12 mouse cellular contexts compared by ENCODE assay signal in the genomic region with DNA sequence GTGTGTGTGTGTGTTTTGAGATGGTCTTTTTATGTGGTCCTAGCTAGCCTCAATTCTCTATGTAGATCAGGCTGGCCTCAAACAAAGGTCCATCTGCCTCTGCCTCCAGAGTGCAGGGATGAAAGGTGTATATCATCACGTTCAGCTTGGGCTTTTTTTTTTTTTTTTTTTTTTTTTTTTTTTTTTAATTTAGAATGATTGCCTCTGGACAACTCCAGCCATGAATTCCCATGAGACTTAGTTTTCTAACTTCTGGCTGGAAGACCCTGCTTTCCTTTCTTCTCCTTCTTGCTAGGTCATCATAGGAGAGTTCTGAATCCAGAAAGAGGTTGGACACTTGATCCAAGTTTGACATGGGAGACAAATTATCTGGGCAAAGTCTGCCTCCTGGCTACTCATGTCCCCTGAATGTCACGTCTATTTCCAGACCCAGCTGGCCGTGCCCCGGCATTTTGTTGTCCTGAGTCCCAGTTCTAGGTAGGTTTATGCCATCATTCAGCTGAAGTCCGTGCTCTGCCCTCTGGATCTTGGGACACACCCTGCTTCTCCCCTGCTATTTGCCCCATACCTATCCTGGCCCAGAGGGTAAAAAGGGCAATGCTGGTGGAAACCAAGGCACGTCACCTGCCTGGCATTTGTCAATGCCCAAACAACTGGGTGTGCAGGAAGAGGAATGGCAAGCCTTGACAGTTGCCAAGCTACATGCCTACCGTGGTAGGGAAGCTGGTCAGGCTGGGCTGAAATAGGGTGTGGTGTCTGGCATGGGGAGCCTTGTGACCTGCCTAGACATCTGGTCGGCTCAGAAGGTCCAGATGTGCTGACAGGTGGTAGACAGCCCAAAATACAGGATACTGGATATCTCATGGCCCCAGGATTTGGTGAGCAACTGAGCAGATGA. TPM values are rescaled to one million over a fixed set of nuclear protein-coding genes. Genes with fewer than 3 reads are reported as not detected.
DNase-seq lines count a peak whose midpoint lies in the region; ATAC-seq and TF ChIP-seq lines count a peak whose summit lies in the region.
"Had no signal": no experiment of that assay in that cellular context is flagged by ENCODE, and none has a peak within 500 bp of the region (broad histone marks: within the 10 kb centered on the region; RNA-seq: fewer than 3 reads in every experiment).

No protein-coding gene starts in this region.

- intact Hi-C loops in gastrocnemius, postnatal 14 days (cut with DNase I; ENCODE audit: low total_unique reads) = loop anchor here (5.0 kb wide), 1 partner anchor 36 kb away; a partner anchor contains a TSS

- TF ChIP-seq POLR2A in ES-Bruce4 (IDR thresholded peaks at IDR 0.05; ENCODE audit: insufficient read depth, low read length) = no peak

- no peak for TF ChIP-seq CTCF in ES-Bruce4 (IDR thresholded peaks at IDR 0.05; ENCODE audit: low read depth, low read length)

- H3K4me3 ChIP-seq in heart, embryonic 10.5 days = no peak overlapping the region
- H3K4me3 ChIP-seq in ES-Bruce4 (ENCODE audit: low read depth, low read length) = no peak overlapping the region
- H3K4me3 ChIP-seq in liver, embryonic 13.5 days (replicated peaks) = no peak overlapping the region
- H3K4me3 ChIP-seq: hindbrain, embryonic 10.5 days; left cerebral cortex, adult 2 months had no signal

- H3K36me3 ChIP-seq in heart, embryonic 10.5 days = peaks cover 40% of the 10 kb centered on the region
- H3K36me3 ChIP-seq in ES-Bruce4 (ENCODE audit: control insufficient read depth, insufficient read depth, low read length, poor library complexity, severe bottlenecking) = peaks cover 25% of the 10 kb centered on the region
- H3K36me3 ChIP-seq in liver, embryonic 13.5 days = peaks cover 43% of the 10 kb centered on the region

- TF ChIP-seq EP300 in ES-Bruce4 (IDR thresholded peaks at IDR 0.05; ENCODE audit: insufficient read depth, low read depth, low read length) = no peak

- no peaks in the 10 kb centered on the region for H3K27me3 ChIP-seq in heart, embryonic 10.5 days (ENCODE audit: insufficient read depth, poor library complexity, severe bottlenecking)
- H3K27me3 ChIP-seq in ES-Bruce4 (ENCODE audit: control insufficient read depth, insufficient read depth, low read length, poor library complexity, severe bottlenecking) = no peaks in the 10 kb centered on the region
- no peaks in the 10 kb centered on the region for H3K27me3 ChIP-seq in liver, embryonic 13.5 days

- H3K27ac ChIP-seq in heart, embryonic 10.5 days = no peak overlapping the region
- H3K27ac ChIP-seq in ES-Bruce4 (ENCODE audit: insufficient read depth, low read length) = 0 out of 2 replicates have a peak overlapping the region, but pooled peaks have one; percentile 28
- H3K27ac ChIP-seq in liver, embryonic 13.5 days = peak overlapping the region; percentile 50; the same call in 1 of the 2 replicates
- H3K27ac ChIP-seq: hindbrain, embryonic 10.5 days; left cerebral cortex, adult 2 months; liver, embryonic 14.5 days had no signal

- WGBS in heart, embryonic 10.5 days = 76% methylated on average over 8 of the region's 8 CpGs
- 74% methylated on average over 8 of the region's 8 CpGs for WGBS in liver, embryonic 13.5 days (ENCODE audit: insufficient replicate concordance)

- H3K4me1 ChIP-seq in heart, embryonic 10.5 days = peaks cover 23% of the 10 kb centered on the region
- H3K4me1 ChIP-seq in ES-Bruce4 (ENCODE audit: control insufficient read depth, insufficient read depth, low read length) = peaks cover 13% of the 10 kb centered on the region
- peaks cover 22% of the 10 kb centered on the region for H3K4me1 ChIP-seq in liver, embryonic 13.5 days (replicated peaks)

- ATAC-seq in liver, embryonic 13.5 days (ENCODE audit: low read depth) = no peak

- no peak overlapping the region for H3K9ac ChIP-seq in ES-Bruce4 (ENCODE audit: low read depth, poor library complexity, severe bottlenecking)
- no peak overlapping the region for H3K9ac ChIP-seq in liver, embryonic 13.5 days
- H3K9ac ChIP-seq: liver, embryonic 14.5 days had no signal

- H3K4me2 ChIP-seq in liver, embryonic 13.5 days = no peak overlapping the region

- no peaks in the 10 kb centered on the region for H3K9me3 ChIP-seq in heart, embryonic 10.5 days
- H3K9me3 ChIP-seq in ES-Bruce4 (replicated peaks; ENCODE audit: control insufficient read depth, insufficient read depth, low read length, poor library complexity, severe bottlenecking) = no peaks in the 10 kb centered on the region
- no peaks in the 10 kb centered on the region for H3K9me3 ChIP-seq in liver, embryonic 13.5 days (replicated peaks)
- H3K9me3 ChIP-seq: hindbrain, embryonic 10.5 days had no signal

- peak; percentile 35 for DNase-seq in heart, adult 8-10 months (ENCODE audit: low spot score)
- DNase-seq in heart, embryonic 10.5 days (ENCODE audit: low spot score) = no peak
- DNase-seq in gastrocnemius, postnatal 14 days = peak; percentile 62
- DNase-seq in liver, embryonic 13.5 days = no peak
- no peak for DNase-seq in left cerebral cortex, adult 8-10 months (ENCODE audit: low spot score in 2 of 2)
- no peak for DNase-seq in thymus, postnatal 0 days (ENCODE audit: low spot score)
- DNase-seq in spleen, postnatal 10 days (ENCODE audit: low spot score in 2 of 2) = no peak
- DNase-seq: adrenal gland, postnatal 10 days had no signal

RNA-seq across cellular contexts. Expression of a gene that starts 21.1 kb away (rescaled TPM):
- 1 to 10 TPM; 4.8 to 5.6 (median 5.2) TPM for total RNA-seq in heart, adult 8-10 months (2022)
- 24.5 and 37.8 TPM in 2 replicates for polyA plus RNA-seq in heart, embryonic 10.5 days (2016; fragmentation: Nextera tagmentation; extraction: Ambion mirVana)
- polyA plus RNA-seq in ES-Bruce4 (2011; ENCODE audit: insufficient read depth, insufficient read length, low read depth, missing spikeins) = 74.3 and 75.6 TPM in 2 replicates
- 1 to 10 TPM; 3.9 to 4.8 TPM for total RNA-seq in gastrocnemius, postnatal 14 days (2021)
- polyA plus RNA-seq in liver, embryonic 13.5 days (2015; fragmentation: Nextera tagmentation; extraction: Ambion mirVana) = 16.7 and 18.8 TPM in 2 replicates
- total RNA-seq in left cerebral cortex, adult 8-10 months (2022) = 1 to 10 TPM; 4.8 to 6.1 (median 5.6) TPM
- polyA plus RNA-seq in thymus, postnatal 0 days (2015; fragmentation: Nextera tagmentation; extraction: Ambion mirVana) = 27.7 and 30.8 TPM in 2 replicates

RNA-seq across cellular contexts. Expression of a gene that starts 34.8 kb away (rescaled TPM):
- 100 to 1,000 TPM; 319 to 422 (median 395) TPM for total RNA-seq in heart, adult 8-10 months (2022)
- 69.1 and 88.4 TPM in 2 replicates for polyA plus RNA-seq in heart, embryonic 10.5 days (2016; fragmentation: Nextera tagmentation; extraction: Ambion mirVana)
- 161 and 185 TPM in 2 replicates for polyA plus RNA-seq in ES-Bruce4 (2011; ENCODE audit: insufficient read depth, insufficient read length, low read depth, missing spikeins)
- 100 to 1,000 TPM; 451 to 486 TPM for total RNA-seq in gastrocnemius, postnatal 14 days (2021)
- 9.0 and 12.4 TPM in 2 replicates for polyA plus RNA-seq in liver, embryonic 13.5 days (2015; fragmentation: Nextera tagmentation; extraction: Ambion mirVana)
- 100 to 1,000 TPM; 382 to 453 (median 413) TPM for total RNA-seq in left cerebral cortex, adult 8-10 months (2022)
- polyA plus RNA-seq in thymus, postnatal 0 days (2015; fragmentation: Nextera tagmentation; extraction: Ambion mirVana) = 69.9 and 71.6 TPM in 2 replicates

RNA-seq across cellular contexts. Expression of a gene that starts 47.1 kb away (rescaled TPM):
- total RNA-seq in heart, adult 8-10 months (2022) = under 1 TPM in 1 of 4 experiments, not detected in 3; 0.49 TPM
- not detected in 2 replicates for polyA plus RNA-seq in heart, embryonic 10.5 days (2016; fragmentation: Nextera tagmentation; extraction: Ambion mirVana)
- polyA plus RNA-seq in ES-Bruce4 (2011; ENCODE audit: insufficient read depth, insufficient read length, low read depth, missing spikeins) = not detected in 2 replicates
- total RNA-seq in gastrocnemius, postnatal 14 days (2021) = not detected
- 39.6 and 41.2 TPM in 2 replicates for polyA plus RNA-seq in liver, embryonic 13.5 days (2015; fragmentation: Nextera tagmentation; extraction: Ambion mirVana)
- total RNA-seq in left cerebral cortex, adult 8-10 months (2022) = not detected
- 2.5 and 5.1 TPM in 2 replicates for polyA plus RNA-seq in thymus, postnatal 0 days (2015; fragmentation: Nextera tagmentation; extraction: Ambion mirVana)
- total RNA-seq: left cerebral cortex, adult 2 months had no signal
- polyA plus RNA-seq: hindbrain, embryonic 10.5 days had no signal

Comparison
In these comparisons a context has a peak if more than half of its experiments do, and no peak if none do; other contexts are left out.
1. DNase-seq: peak in heart, adult 8-10 months (single experiment) and gastrocnemius, postnatal 14 days (single experiment); none in heart, embryonic 10.5 days (single experiment), liver, embryonic 13.5 days (single experiment), left cerebral cortex, adult 8-10 months (0 of 2), thymus, postnatal 0 days (single experiment) and spleen, postnatal 10 days (0 of 2).